Mouse (Mus musculus) CH12.LX (cell line): ENCODE measurements around the gene Vip.

ENCODE experiments used
- CTCF ChIP-seq, 2 experiments: IDR thresholded peaks in 1 of 2; conservative IDR thresholded peaks in 1 of 2; 2 replicates each; pipeline ENCODE4 v1.5.1; 2011 to 2012; ENCODE audit warnings: low read depth in 2 of 2, low read length in 2 of 2, improper control_type of control experiment in 1 of 2, inconsistent platforms in 1 of 2, mild to moderate bottlenecking in 1 of 2, moderate library complexity in 1 of 2
- KAT2A ChIP-seq: IDR thresholded peaks from 2 replicates; pipeline ENCODE4 v1.6.1; 2012; ENCODE audit warnings: low read length, improper control_type of control experiment, inconsistent platforms; ENCODE audit not compliant: insufficient replicate concordance
- POLR2A ChIP-seq: IDR thresholded peaks from 2 replicates; pipeline ENCODE4 v1.6.1; 2011; ENCODE audit warnings: low read depth, mild to moderate bottlenecking, improper control_type of control experiment, low read length

- TF ChIP-seq CTCF (conservative IDR thresholded peaks at IDR 0.05 in 1 of 2, IDR thresholded peaks at IDR 0.05 in 1 of 2; ENCODE audit: low read depth in 2 of 2, low read length in 2 of 2) (no peak), POLR2A (no peak), KAT2A (no peak)
Observed at GRCm38 (mm10) chr10:5603512-5603911, 35.5 kb upstream of the Vip start.
